Mouse (Mus musculus) macrophage (primary cell): ENCODE data around the gene Caprin1. TPM values are rescaled to one million over a fixed set of nuclear protein-coding genes. Genes with fewer than 3 reads are reported as not detected.

Experiments
- H3K27ac ChIP-seq: fragments of 350-480 bp; formaldehyde crosslinking; 2 replicates; pipeline ENCODE4 v1.9.0; 2021
- H3K36me3 ChIP-seq: fragments of 350-480 bp; formaldehyde crosslinking; 2 replicates; pipeline ENCODE4 v1.9.0; 2021; ENCODE audit errors: inconsistent target
- H3K4me3 ChIP-seq: fragments of 350-480 bp; formaldehyde crosslinking; 2 replicates; pipeline ENCODE4 v1.9.0; 2021; ENCODE audit errors: inconsistent target
- H3K79me2 ChIP-seq: fragments of 350-480 bp; formaldehyde crosslinking; 2 replicates; pipeline ENCODE4 v1.9.0; 2021; ENCODE audit errors: inconsistent target
- WGBS: methylation state at CpG from one replicate; pipeline ENCODE4 v1.1.7; 2026; ENCODE audit warnings: inconsistent platforms; ENCODE audit not compliant: missing documents; 5-methylcytosine and 5-hydroxymethylcytosine counted together
- polyA plus RNA-seq: library from polyadenylated mRNA; stranded (reverse); fragments of 250-400 nt; gene quantifications from 3 replicates; pipeline ENCODE4 v1.2.4, GENCODE M21; 2018; ENCODE audit warnings: inconsistent platforms

The Caprin1 gene
- polyA plus RNA-seq, 1 experiment from 2014 or later: 226 TPM

DNA sequence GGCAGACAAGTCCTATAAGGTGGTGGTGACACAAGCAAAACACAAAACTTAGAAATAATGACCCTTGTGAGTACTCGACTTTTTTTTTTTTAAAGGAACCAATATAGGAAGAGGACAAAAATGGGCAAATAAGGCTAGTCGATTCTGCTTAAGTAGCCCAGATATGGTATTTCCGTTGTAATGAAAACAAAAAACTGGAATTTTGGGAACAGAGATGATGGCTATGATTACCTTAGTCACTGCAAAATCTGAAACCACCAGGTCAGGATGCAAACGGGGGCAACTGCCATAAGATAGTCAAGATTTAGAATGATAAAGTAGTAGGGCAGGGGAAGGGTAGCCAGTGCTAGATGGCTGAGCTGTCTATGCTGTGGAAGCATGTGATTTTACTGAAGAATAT lies 35.5 kb downstream of the Caprin1 start:
- peak overlapping the region; percentile 96 for H3K4me3 ChIP-seq
- 34% methylated on average over 3 of the region's 4 CpGs for WGBS
- peaks cover 11% of the 10 kb centered on the region for H3K36me3 ChIP-seq
- H3K79me2 ChIP-seq: peaks cover 22% of the 10 kb centered on the region
- no peak overlapping the region for H3K27ac ChIP-seq

- under 1% methylated on average over 47 of the region's 47 CpGs for WGBS
- peak within 1 kb of the TSS; percentile 96 for H3K4me3 ChIP-seq
- H3K27ac ChIP-seq: peak within 1 kb of the TSS; percentile 62
These were observed 36.3 kb downstream of the Caprin1 start, which contains the start of gene Nat10 for GRCm38 (mm10) chr2:103760906-103761716. Gene Nat10 (minus strand): TSS chr2:103761270.

GRCm38 (mm10) chr2:103760421-103760820 lies 37.0 kb downstream of the Caprin1 start:
- H3K27ac ChIP-seq: peak overlapping the region; percentile 62
- peak overlapping the region; percentile 96 for H3K4me3 ChIP-seq
- H3K79me2 ChIP-seq: peaks cover 22% of the 10 kb centered on the region
- WGBS: 2% methylated on average over 12 of the region's 12 CpGs
- no peaks in the 10 kb centered on the region for H3K36me3 ChIP-seq

More at GRCm38 (mm10) chr2:103760906-103761716, 36.3 kb downstream of the Caprin1 start, which contains the start of gene Nat10:
- H3K79me2 ChIP-seq: peaks cover 22% of the 10 kb centered on the region
- peaks cover 3% of the 10 kb centered on the region; the same call in 1 of the 2 replicates for H3K36me3 ChIP-seq

- 89% methylated on average over 9 of the region's 9 CpGs for WGBS
- peaks cover 28% of the 10 kb centered on the region for H3K36me3 ChIP-seq
- H3K4me3 ChIP-seq: no peak overlapping the region
- H3K79me2 ChIP-seq: peaks cover 22% of the 10 kb centered on the region
- no peak overlapping the region for H3K27ac ChIP-seq
These were observed 41.9 kb downstream of the Caprin1 start for GRCm38 (mm10) chr2:103755458-103756085.

- peaks cover 18% of the 10 kb centered on the region for H3K79me2 ChIP-seq
- H3K36me3 ChIP-seq: peaks cover 38% of the 10 kb centered on the region
- 73% methylated on average over 3 of the region's 3 CpGs for WGBS
- no peak overlapping the region for H3K27ac ChIP-seq
- no peak overlapping the region for H3K4me3 ChIP-seq
These were observed 42.8 kb downstream of the Caprin1 start for GRCm38 (mm10) chr2:103754614-103755013.

GRCm38 (mm10) chr2:103751771-103752170 lies 45.7 kb downstream of the Caprin1 start:
- 97% methylated on average over 6 of the region's 6 CpGs for WGBS
- H3K4me3 ChIP-seq: no peak overlapping the region
- H3K79me2 ChIP-seq: no peaks in the 10 kb centered on the region
- H3K27ac ChIP-seq: no peak overlapping the region
- H3K36me3 ChIP-seq: peaks cover 44% of the 10 kb centered on the region

- WGBS: 100% methylated on average over 3 of the region's 3 CpGs
- no peak overlapping the region for H3K4me3 ChIP-seq
- peaks cover 44% of the 10 kb centered on the region for H3K36me3 ChIP-seq
- no peaks in the 10 kb centered on the region for H3K79me2 ChIP-seq
- no peak overlapping the region for H3K27ac ChIP-seq
These were observed 48.4 kb downstream of the Caprin1 start for GRCm38 (mm10) chr2:103749091-103749490.

DNA sequence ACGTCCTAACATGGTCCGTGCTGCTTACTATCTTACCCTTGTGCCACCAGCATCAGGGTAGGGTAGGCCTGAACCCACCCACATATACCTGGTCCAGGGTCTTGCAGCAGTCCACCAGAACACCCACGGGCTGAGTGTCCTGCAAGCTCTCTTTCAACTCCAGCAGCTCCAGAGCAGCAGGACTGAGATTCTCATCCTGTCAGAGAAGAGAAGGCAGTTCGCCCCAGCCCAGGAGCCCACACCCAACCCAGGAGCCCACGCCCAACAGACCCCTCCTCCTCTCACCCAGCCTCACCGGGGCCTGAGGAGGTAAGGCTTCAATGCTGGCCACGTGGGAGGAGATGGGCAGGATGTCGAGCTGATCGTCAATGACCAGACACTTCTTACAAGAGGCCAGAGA lies 49.6 kb downstream of the Caprin1 start:
- WGBS: 97% methylated on average over 9 of the region's 9 CpGs
- Histone ChIP-seq H3K79me2 (no peaks in the 10 kb centered on the region), H3K36me3 (peaks cover 44% of the 10 kb centered on the region), H3K4me3 (no peak overlapping the region), H3K27ac (no peak overlapping the region)

- H3K27ac ChIP-seq: no peak overlapping the region
- WGBS: 94% methylated on average over 2 of the region's 2 CpGs
- H3K36me3 ChIP-seq: peaks cover 41% of the 10 kb centered on the region
- H3K79me2 ChIP-seq: no peaks in the 10 kb centered on the region
- H3K4me3 ChIP-seq: no peak overlapping the region
These were observed 50.7 kb downstream of the Caprin1 start for GRCm38 (mm10) chr2:103746761-103747160.

- Histone ChIP-seq H3K4me3 (no peak overlapping the region), H3K27ac (no peak overlapping the region), H3K79me2 (no peaks in the 10 kb centered on the region), H3K36me3 (peaks cover 35% of the 10 kb centered on the region)
- 87% methylated on average over 2 of the region's 2 CpGs for WGBS
These were observed 51.4 kb downstream of the Caprin1 start for GRCm38 (mm10) chr2:103746096-103746495.

GRCm38 (mm10) chr2:103745481-103745880 lies 52.0 kb downstream of the Caprin1 start:
- WGBS: 83% methylated on average over 5 of the region's 5 CpGs

DNA sequence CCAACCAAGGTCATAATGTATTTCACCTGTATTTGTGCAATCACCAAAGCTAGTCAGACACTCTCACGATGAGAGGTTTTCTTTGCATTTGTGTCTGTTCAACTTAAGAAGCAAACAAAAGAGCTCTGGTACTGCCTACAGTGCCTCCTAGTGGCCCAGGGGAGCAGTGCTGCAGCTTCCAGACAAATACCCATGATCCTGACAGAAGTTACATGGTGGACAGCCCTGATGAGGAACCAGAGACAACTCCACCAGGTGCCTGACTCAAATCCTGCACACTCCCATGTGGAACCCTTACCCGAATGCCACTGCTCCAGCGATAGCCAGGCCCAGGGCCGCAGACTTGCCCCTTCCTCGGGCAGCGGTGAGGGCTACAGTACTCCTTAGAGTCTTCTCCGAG lies 53.5 kb downstream of the Caprin1 start:
- WGBS: 78% methylated on average over 7 of the region's 7 CpGs
- Histone ChIP-seq H3K4me3 (no peak overlapping the region), H3K27ac (no peak overlapping the region), H3K36me3 (peaks cover 26% of the 10 kb centered on the region), H3K79me2 (no peaks in the 10 kb centered on the region)

More at GRCm38 (mm10) chr2:103745481-103745880, 52.0 kb downstream of the Caprin1 start:
- H3K79me2 ChIP-seq: no peaks in the 10 kb centered on the region
- H3K4me3 ChIP-seq: no peak overlapping the region
- H3K27ac ChIP-seq: no peak overlapping the region
- peaks cover 29% of the 10 kb centered on the region for H3K36me3 ChIP-seq

- H3K36me3 ChIP-seq: peaks cover 26% of the 10 kb centered on the region
- H3K79me2 ChIP-seq: no peaks in the 10 kb centered on the region
- 100% methylated on average over 2 of the region's 2 CpGs for WGBS
- no peak overlapping the region for H3K4me3 ChIP-seq
- H3K27ac ChIP-seq: no peak overlapping the region
These were observed 53.9 kb downstream of the Caprin1 start for GRCm38 (mm10) chr2:103743536-103743935.

DNA sequence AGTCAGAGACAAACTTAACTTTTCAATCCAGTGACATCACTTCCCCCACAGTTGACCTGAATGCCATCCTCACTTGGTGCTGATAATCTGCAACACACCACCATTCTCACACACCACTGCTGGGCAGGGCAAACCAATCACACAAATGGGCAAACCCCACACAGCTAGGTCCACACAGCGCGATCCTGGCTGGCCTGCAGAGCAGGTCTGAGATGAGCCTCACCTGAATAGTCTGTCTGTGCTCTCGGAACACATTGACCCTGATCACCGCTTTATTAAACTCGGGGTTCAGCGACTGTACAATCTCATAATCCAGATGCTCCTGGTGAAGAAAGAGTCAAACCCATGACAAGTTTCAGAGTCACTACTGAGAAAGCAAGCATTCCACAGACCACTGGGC lies 54.6 kb downstream of the Caprin1 start:
- WGBS: 98% methylated on average over 6 of the region's 6 CpGs
- Histone ChIP-seq H3K36me3 (peaks cover 24% of the 10 kb centered on the region), H3K27ac (no peak overlapping the region), H3K79me2 (no peaks in the 10 kb centered on the region), H3K4me3 (no peak overlapping the region)

DNA sequence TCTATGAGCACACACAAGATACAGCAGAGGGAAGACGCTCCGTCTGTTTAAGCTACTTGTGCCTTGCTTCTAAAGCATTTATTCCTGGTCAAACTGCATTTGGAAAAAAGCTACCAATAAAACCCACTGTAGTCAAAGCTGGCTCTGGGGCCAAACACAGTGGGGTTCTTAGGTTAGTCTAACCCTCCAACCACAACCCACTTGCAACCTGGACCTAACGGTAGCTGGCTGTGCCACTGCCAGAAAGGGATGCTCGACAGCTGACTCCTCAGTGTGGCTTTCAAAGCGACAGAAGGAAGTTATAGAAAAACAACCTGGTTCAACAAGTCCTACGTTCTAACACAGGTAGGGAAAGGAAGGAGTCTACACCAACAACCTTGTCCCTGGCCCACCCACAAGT lies 66.0 kb downstream of the Caprin1 start:
- H3K27ac ChIP-seq: no peak overlapping the region
- H3K4me3 ChIP-seq: no peak overlapping the region
- 98% methylated on average over 5 of the region's 6 CpGs for WGBS
- no peaks in the 10 kb centered on the region for H3K79me2 ChIP-seq
- H3K36me3 ChIP-seq: peaks cover 47% of the 10 kb centered on the region; the same call in 1 of the 2 replicates
